Mouse (Mus musculus): Measurements from ENCODE around the gene Tmem147. TPM values are rescaled to one million over a fixed set of nuclear protein-coding genes. Genes with fewer than 3 reads are reported as not detected.

Gene Tmem147
- polyA plus RNA-seq, 1 experiment from 2014 or later = 133 TPM

DNA sequence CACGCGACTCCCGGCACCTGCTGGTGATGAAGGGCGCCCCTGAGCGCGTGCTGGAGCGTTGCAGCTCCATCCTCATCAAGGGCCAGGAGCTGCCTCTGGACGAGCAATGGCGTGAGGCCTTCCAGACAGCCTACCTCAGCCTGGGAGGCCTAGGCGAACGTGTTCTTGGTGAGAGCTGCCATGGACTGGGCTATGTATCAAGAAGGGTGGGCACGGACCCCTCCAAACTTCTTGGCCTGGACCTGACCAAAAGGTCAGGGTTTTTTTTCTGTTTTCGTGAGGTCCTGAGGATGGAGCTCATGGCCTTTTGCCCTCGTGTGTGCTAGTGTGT lies 11.7 kb downstream of the Tmem147 start:
- H3K27me3 ChIP-seq (ENCODE audit: control insufficient read depth, insufficient read depth, low read length) = peaks cover 4% of the 10 kb centered on the region
- peak overlapping the region; percentile 63 for H3K4me2 ChIP-seq (ENCODE audit: low read depth, low read length, severe bottlenecking)
- H3K27ac ChIP-seq (ENCODE audit: low read depth, low read length) = no peak overlapping the region
- DNase-seq (ENCODE audit: low spot score) (no peak), ATAC-seq (replicated peaks; ENCODE audit: low FRiP score) (no peak; the same call in 1 of the 2 replicates)
- H3K36me3 ChIP-seq (ENCODE audit: control insufficient read depth, insufficient read depth, low read length) = no peaks in the 10 kb centered on the region
- peak overlapping the region; percentile 1; the same call in 1 of the 2 replicates for H3K9ac ChIP-seq (ENCODE audit: low read length)
- WGBS = 5% methylated on average over 14 of the region's 14 CpGs
- peak overlapping the region; percentile 29 for H3K4me3 ChIP-seq (ENCODE audit: low read depth, low read length)
- peaks cover 3% of the 10 kb centered on the region; the same call in 1 of the 2 replicates for H3K4me1 ChIP-seq (replicated peaks; ENCODE audit: control insufficient read depth, insufficient read depth, low read length)
- no peaks in the 10 kb centered on the region for H3K9me3 ChIP-seq (ENCODE audit: control insufficient read depth, low read length)

DNA sequence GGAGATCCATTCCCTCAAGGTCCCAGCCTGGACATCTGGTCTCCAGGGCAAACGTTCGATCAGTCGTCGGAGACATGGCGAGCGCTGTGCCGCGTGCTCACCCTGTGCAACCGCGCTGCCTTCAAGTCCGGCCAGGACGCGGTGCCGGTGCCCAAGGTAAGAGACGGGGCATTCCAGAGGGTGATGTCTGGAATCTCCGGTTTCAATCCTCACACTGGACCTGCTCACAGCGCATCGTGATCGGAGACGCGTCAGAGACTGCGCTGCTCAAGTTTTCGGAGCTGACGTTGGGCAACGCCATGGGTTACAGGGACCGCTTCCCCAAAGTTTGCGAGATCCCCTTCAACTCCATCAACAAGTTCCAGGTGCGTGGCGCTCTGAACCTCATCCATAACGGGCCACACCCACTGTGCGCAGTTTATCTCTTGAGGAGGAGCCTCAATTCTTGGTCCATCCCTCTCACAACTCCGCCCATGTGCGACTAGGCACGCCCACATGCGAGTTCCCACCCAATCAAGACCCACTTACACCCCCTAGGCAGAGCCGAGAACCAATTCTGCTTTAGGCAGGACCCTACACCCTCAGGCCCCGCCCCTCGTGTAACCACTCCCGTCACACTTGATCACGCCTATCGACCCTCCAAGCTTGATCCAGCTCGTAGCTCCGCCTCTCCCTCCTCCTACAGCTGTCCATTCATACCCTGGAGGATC lies 12.2 kb downstream of the Tmem147 start:
- 1% methylated on average over 43 of the region's 43 CpGs for WGBS
- peaks cover 4% of the 10 kb centered on the region for H3K27me3 ChIP-seq (ENCODE audit: control insufficient read depth, insufficient read depth, low read length)

DNA sequence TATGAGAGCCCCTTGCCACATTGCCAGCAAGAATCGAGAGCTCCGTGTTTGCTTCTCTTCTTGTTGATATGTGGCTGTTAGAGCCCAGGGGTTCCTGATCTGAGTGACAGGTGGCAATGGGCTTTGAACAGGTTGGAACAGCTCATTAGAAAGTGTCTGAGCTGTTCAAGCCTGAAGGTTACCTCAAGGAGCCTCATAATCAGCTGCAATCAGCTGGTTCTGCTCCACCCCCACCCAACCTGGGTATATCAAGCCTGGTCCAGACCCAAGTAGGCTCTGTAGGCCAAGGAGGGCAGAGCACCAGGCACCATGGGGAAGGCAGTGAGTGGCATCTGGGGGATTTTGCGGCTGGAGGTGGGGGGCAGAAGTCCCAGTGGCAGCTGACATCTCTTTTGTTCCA lies 17.4 kb downstream of the Tmem147 start, which contains the start of gene Atp4a:
Atp4a (plus strand) TSS at position 268 of the 400 bp plus-strand sequence.
- Histone ChIP-seq H3K9me3 (ENCODE audit: control insufficient read depth, low read length) (no peaks in the 10 kb centered on the region), H3K27me3 (ENCODE audit: control insufficient read depth, insufficient read depth, low read length) (peaks cover 2% of the 10 kb centered on the region), H3K4me1 (replicated peaks; ENCODE audit: control insufficient read depth, insufficient read depth, low read length) (peaks cover 2% of the 10 kb centered on the region; the same call in 1 of the 2 replicates), H3K27ac (ENCODE audit: low read depth, low read length) (no peak within 1 kb of the TSS), H3K36me3 (ENCODE audit: control insufficient read depth, insufficient read depth, low read length) (no peaks in the 10 kb centered on the region), H3K4me3 (ENCODE audit: low read depth, low read length) (no peak within 1 kb of the TSS), H3K9ac (ENCODE audit: low read length) (no peak within 1 kb of the TSS), H3K4me2 (ENCODE audit: low read depth, low read length, severe bottlenecking) (no peak within 1 kb of the TSS)
- WGBS = 82% methylated on average over 3 of the region's 3 CpGs
- DNase-seq (ENCODE audit: low spot score) = no peak
- ATAC-seq (replicated peaks; ENCODE audit: low FRiP score) = no peak

More for the DNA sequence above, 12.2 kb downstream of the Tmem147 start:
- H3K9ac ChIP-seq (ENCODE audit: low read length) = peak overlapping the region; percentile 12
- DNase-seq (ENCODE audit: low spot score) = peak; percentile 92
- H3K4me2 ChIP-seq (ENCODE audit: low read depth, low read length, severe bottlenecking) = peak overlapping the region; percentile 63
- peak; percentile 97 for ATAC-seq (replicated peaks; ENCODE audit: low FRiP score)
- no peak overlapping the region for H3K27ac ChIP-seq (ENCODE audit: low read depth, low read length)
- H3K4me1 ChIP-seq (replicated peaks; ENCODE audit: control insufficient read depth, insufficient read depth, low read length) = peaks cover 3% of the 10 kb centered on the region; the same call in 1 of the 2 replicates
- H3K36me3 ChIP-seq (ENCODE audit: control insufficient read depth, insufficient read depth, low read length) = no peaks in the 10 kb centered on the region
- H3K9me3 ChIP-seq (ENCODE audit: control insufficient read depth, low read length) = no peaks in the 10 kb centered on the region
- H3K4me3 ChIP-seq (ENCODE audit: low read depth, low read length) = peak overlapping the region; percentile 29

DNA sequence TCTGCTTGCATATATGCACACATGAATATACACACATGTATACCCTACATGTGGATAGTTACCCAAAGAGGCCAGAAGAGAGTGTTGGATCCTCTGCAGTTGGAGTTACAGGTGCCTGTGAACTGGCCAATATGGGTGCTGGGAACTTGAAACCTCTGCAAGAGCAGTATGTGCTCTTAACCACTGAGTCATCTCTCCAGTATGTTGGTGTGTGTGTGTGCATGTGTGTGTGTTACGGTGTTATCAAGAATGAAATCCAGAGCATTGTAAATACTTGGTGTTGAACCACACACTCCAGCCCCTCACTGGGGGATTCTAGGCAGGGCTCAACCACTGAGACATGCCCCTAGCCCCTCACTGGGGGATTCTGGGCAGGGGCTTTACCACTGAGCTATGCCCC lies 21.9 kb downstream of the Tmem147 start:
- Histone ChIP-seq H3K36me3 (ENCODE audit: control insufficient read depth, insufficient read depth, low read length) (no peaks in the 10 kb centered on the region), H3K9me3 (ENCODE audit: control insufficient read depth, low read length) (no peaks in the 10 kb centered on the region), H3K27ac (ENCODE audit: low read depth, low read length) (no peak overlapping the region), H3K4me2 (ENCODE audit: low read depth, low read length, severe bottlenecking) (no peak overlapping the region), H3K4me3 (ENCODE audit: low read depth, low read length) (no peak overlapping the region), H3K9ac (ENCODE audit: low read length) (no peak overlapping the region), H3K27me3 (ENCODE audit: control insufficient read depth, insufficient read depth, low read length) (no peaks in the 10 kb centered on the region), H3K4me1 (replicated peaks; ENCODE audit: control insufficient read depth, insufficient read depth, low read length) (no peaks in the 10 kb centered on the region)
- no peak for DNase-seq (ENCODE audit: low spot score)
- WGBS = 100% methylated on average over 1 of the region's 1 CpGs
- ATAC-seq (replicated peaks; ENCODE audit: low FRiP score) = no peak

DNA sequence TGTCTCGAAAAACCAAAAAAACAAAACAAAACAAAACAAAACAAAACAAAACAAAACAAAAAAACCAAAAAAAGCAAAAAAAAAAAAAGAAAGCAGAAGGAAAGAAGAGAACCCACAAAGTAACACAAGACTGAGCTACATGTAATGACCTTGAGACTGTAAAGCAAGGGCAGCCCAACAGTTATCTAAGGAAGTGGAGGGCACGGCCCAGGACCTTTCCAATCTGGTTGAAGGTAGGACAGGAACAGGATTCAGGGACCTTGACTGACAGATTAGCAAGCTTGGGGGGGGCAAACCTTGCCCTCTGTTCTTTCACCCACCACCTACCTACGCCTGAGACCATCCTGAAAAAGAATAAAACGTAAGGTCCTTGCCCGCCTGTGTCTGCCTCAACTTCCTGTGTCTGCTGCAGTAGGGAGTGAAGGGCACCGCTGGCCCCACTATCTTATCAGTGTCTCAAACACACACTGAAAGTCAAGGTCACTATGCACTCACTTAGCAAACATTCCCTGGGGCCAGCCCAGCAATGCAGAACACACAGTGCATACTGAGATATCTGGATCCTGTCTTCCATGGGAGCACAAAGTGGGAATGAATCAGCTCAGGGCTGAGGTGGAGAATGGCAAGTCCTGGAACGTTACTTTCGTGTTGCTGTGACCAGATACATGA lies 23.0 kb downstream of the Tmem147 start:
- 80% methylated on average over 8 of the region's 8 CpGs for WGBS
- H3K9me3 ChIP-seq (ENCODE audit: control insufficient read depth, low read length) = no peaks in the 10 kb centered on the region
- ATAC-seq (replicated peaks; ENCODE audit: low FRiP score) = no peak

DNA sequence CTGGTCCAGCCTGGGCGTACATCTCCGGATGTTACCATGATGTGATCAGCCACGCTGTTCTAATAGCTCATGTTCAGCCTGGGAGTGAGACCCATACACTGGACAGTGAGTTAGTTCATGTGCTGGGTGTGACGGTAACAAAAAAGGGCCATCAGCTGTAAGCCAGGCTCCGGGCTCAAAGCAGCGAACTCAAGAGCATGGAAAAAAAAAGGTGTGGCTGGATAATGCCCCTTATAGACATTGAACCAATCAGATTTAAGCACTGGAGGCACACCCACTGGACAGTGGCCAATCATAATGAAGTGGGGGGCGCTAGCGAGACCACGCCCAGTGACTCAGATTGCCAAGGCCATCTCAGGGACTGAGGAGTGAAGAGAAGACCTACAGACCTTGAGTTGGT lies 30.8 kb downstream of the Tmem147 start, which contains the start of gene 2200002J24Rik:
2200002J24Rik (plus strand) TSS at position 338 of the 400 bp plus-strand sequence.
- H3K4me3 ChIP-seq (ENCODE audit: low read depth, low read length) = no peak within 1 kb of the TSS
- 37% methylated on average over 9 of the region's 9 CpGs for WGBS
- H3K9me3 ChIP-seq (ENCODE audit: control insufficient read depth, low read length) = no peaks in the 10 kb centered on the region
- H3K4me2 ChIP-seq (ENCODE audit: low read depth, low read length, severe bottlenecking) = no peak within 1 kb of the TSS
- DNase-seq (ENCODE audit: low spot score) (no peak), ATAC-seq (replicated peaks; ENCODE audit: low FRiP score) (no peak)
- no peak within 1 kb of the TSS for H3K27ac ChIP-seq (ENCODE audit: low read depth, low read length)
- H3K27me3 ChIP-seq (ENCODE audit: control insufficient read depth, insufficient read depth, low read length) = no peaks in the 10 kb centered on the region
- H3K36me3 ChIP-seq (ENCODE audit: control insufficient read depth, insufficient read depth, low read length) = no peaks in the 10 kb centered on the region
- H3K9ac ChIP-seq (ENCODE audit: low read length) = no peak within 1 kb of the TSS
- no peaks in the 10 kb centered on the region for H3K4me1 ChIP-seq (replicated peaks; ENCODE audit: control insufficient read depth, insufficient read depth, low read length)

More for the DNA sequence above, 23.0 kb downstream of the Tmem147 start:
- H3K27ac ChIP-seq (ENCODE audit: low read depth, low read length) = no peak overlapping the region
- no peak for DNase-seq (ENCODE audit: low spot score)
- H3K27me3 ChIP-seq (ENCODE audit: control insufficient read depth, insufficient read depth, low read length) = no peaks in the 10 kb centered on the region
- H3K4me3 ChIP-seq (ENCODE audit: low read depth, low read length) = no peak overlapping the region
- H3K9ac ChIP-seq (ENCODE audit: low read length) = no peak overlapping the region
- H3K4me2 ChIP-seq (ENCODE audit: low read depth, low read length, severe bottlenecking) = no peak overlapping the region
- no peaks in the 10 kb centered on the region for H3K36me3 ChIP-seq (ENCODE audit: control insufficient read depth, insufficient read depth, low read length)
- no peaks in the 10 kb centered on the region for H3K4me1 ChIP-seq (replicated peaks; ENCODE audit: control insufficient read depth, insufficient read depth, low read length)

DNA sequence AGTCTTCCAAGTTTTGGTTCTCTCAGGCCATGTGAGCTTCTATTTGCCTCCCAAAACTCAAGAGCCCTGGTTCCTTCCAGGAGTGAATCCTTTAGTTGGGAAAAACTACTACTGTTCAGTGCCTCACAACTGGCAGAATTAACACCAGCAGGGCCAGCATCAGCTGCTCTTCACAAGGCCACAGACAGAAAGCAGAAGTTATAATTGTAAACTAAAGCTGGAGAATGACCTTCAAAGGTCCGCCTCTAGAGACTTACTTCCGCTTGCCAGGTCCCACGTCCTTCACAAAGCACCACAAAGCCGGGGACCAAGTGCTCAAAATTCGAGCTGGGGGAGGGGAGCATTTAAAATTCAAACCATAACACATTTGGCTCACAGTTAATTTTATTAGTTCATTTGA lies 31.2 kb downstream of the Tmem147 start:
- no peaks in the 10 kb centered on the region for H3K27me3 ChIP-seq (ENCODE audit: control insufficient read depth, insufficient read depth, low read length)
- DNase-seq (ENCODE audit: low spot score) = no peak
- no peak overlapping the region for H3K4me3 ChIP-seq (ENCODE audit: low read depth, low read length)
- no peaks in the 10 kb centered on the region for H3K4me1 ChIP-seq (replicated peaks; ENCODE audit: control insufficient read depth, insufficient read depth, low read length)
- ATAC-seq (replicated peaks; ENCODE audit: low FRiP score) = no peak
- no peak overlapping the region for H3K4me2 ChIP-seq (ENCODE audit: low read depth, low read length, severe bottlenecking)
- 69% methylated on average over 5 of the region's 5 CpGs for WGBS
- H3K27ac ChIP-seq (ENCODE audit: low read depth, low read length) = no peak overlapping the region
- H3K9ac ChIP-seq (ENCODE audit: low read length) = no peak overlapping the region
- no peaks in the 10 kb centered on the region for H3K36me3 ChIP-seq (ENCODE audit: control insufficient read depth, insufficient read depth, low read length)
- no peaks in the 10 kb centered on the region for H3K9me3 ChIP-seq (ENCODE audit: control insufficient read depth, low read length)

DNA sequence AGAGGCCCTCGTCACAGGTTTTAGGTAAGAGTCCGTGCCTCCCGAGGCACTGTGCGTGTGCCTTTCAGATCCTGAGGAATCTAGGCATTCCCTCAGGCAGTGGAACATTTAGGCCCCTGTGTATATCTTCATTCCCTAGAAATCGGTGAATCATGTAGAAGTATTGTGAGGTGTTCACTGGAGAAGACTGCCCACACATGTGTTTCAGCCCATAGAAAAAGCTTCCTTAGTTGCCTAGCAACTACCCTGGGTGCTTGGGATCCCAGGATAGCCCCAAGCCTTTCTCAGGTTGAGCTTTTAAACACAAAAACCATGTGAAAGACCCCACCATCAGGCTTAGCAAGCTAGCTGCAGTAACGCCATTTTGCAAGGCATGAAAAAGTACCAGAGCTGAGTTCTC lies 41.0 kb downstream of the Tmem147 start:
- ATAC-seq (replicated peaks; ENCODE audit: low FRiP score) = no peak
- Histone ChIP-seq H3K4me2 (ENCODE audit: low read depth, low read length, severe bottlenecking) (no peak overlapping the region), H3K4me3 (ENCODE audit: low read depth, low read length) (no peak overlapping the region), H3K9me3 (ENCODE audit: control insufficient read depth, low read length) (no peaks in the 10 kb centered on the region), H3K27ac (ENCODE audit: low read depth, low read length) (no peak overlapping the region), H3K27me3 (ENCODE audit: control insufficient read depth, insufficient read depth, low read length) (peaks cover 3% of the 10 kb centered on the region; the same call in 1 of the 2 replicates), H3K36me3 (ENCODE audit: control insufficient read depth, insufficient read depth, low read length) (no peaks in the 10 kb centered on the region), H3K9ac (ENCODE audit: low read length) (no peak overlapping the region), H3K4me1 (replicated peaks; ENCODE audit: control insufficient read depth, insufficient read depth, low read length) (no peaks in the 10 kb centered on the region)
- DNase-seq (ENCODE audit: low spot score) = peak; percentile 37
- WGBS = 70% methylated on average over 6 of the region's 6 CpGs

All from forebrain, embryonic 11.5 days (tissue).